Mouse (Mus musculus): ENCODE results near the gene Nrros.

DNA sequence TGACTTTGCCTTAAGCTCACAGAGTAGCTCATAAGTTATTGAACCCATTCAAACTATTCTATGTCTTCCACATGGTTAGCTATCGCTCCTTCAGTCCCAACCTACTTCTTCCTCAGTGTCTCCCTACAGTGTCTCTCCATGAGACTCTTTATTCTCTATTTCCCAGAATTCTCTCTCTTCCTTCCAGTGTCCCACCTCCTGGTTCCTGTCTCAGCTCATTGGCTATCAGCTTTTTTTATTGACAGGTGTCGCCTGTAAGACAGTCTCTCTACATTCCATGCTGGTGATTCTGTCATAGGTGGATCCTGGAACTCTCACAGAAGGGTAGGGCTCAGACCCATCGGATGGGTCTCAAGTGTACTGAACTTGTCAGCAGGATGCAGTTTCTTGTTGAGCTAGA lies 40.0 kb downstream of the Nrros start:
- TF ChIP-seq CTCF (IDR thresholded peaks at IDR 0.05 in 2 of 3, conservative IDR thresholded peaks at IDR 0.05 in 1 of 3; ENCODE audit: control insufficient read depth in 1 of 3, insufficient read depth in 1 of 3, low read depth in 2 of 3, low read length in 3 of 3, poor library complexity in 1 of 3, severe bottlenecking in 1 of 3) (no peak), POLR2A (IDR thresholded peaks at IDR 0.05; ENCODE audit: control insufficient read depth in 1 of 2, insufficient read depth in 1 of 2, low read depth in 1 of 2, low read length in 2 of 2, poor library complexity in 1 of 2) (no peak), USF1 (IDR thresholded peaks at IDR 0.05; ENCODE audit: low read depth, low read length) (no peak), MAX (IDR thresholded peaks at IDR 0.05; ENCODE audit: low read length) (no peak), EP300 (IDR thresholded peaks at IDR 0.05; ENCODE audit: low read depth in 1 of 2, low read length in 2 of 2) (no peak), ETS1 (IDR thresholded peaks at IDR 0.05; ENCODE audit: low read depth, low read length) (no peak), ZMIZ1 (IDR thresholded peaks at IDR 0.05; ENCODE audit: low read depth, low read length) (no peak), TCF12 (IDR thresholded peaks at IDR 0.05; ENCODE audit: low read depth, low read length) (no peak), MAFK (IDR thresholded peaks at IDR 0.05; ENCODE audit: borderline replicate concordance, low read depth, low read length) (no peak), JUND (IDR thresholded peaks at IDR 0.05; ENCODE audit: low read depth, low read length) (no peak), USF2 (IDR thresholded peaks at IDR 0.05; ENCODE audit: borderline replicate concordance in 1 of 2, insufficient read depth in 1 of 2, low read depth in 1 of 2, low read length in 2 of 2) (no peak), POLR2AphosphoS5 (IDR thresholded peaks at IDR 0.05; ENCODE audit: borderline replicate concordance, low read depth, low read length) (no peak), HCFC1 (IDR thresholded peaks at IDR 0.05; ENCODE audit: low read depth, low read length) (no peak), ZKSCAN1 (IDR thresholded peaks at IDR 0.05; ENCODE audit: low read depth, low read length) (no peak)
